Mouse (Mus musculus): Measurements from ENCODE around the gene Ptn.

The Ptn gene

GRCm38 (mm10) chr6:36809747-36810285 is at the start of gene Ptn:
TSS of gene Ptn (minus strand) at chr6:36810220.
- CTCF ChIA-PET = no interaction called here

GRCm38 (mm10) chr6:36858258-36859041 is 48.4 kb upstream of the Ptn start:
- CTCF ChIA-PET = no interaction called here

- CTCF ChIA-PET = no interaction called here
Measured at GRCm38 (mm10) chr6:36857627-36858257, 47.7 kb upstream of the Ptn start.

GRCm38 (mm10) chr6:36850422-36851129 is 40.6 kb upstream of the Ptn start:
- CTCF ChIA-PET = no interaction called here

GRCm38 (mm10) chr6:36845288-36845687 is 35.3 kb upstream of the Ptn start:
- CTCF ChIA-PET = no interaction called here

- CTCF ChIA-PET = no interaction called here
Measured at GRCm38 (mm10) chr6:36844258-36844657, 34.2 kb upstream of the Ptn start.

GRCm38 (mm10) chr6:36843031-36843488 is 33.0 kb upstream of the Ptn start:
- CTCF ChIA-PET = no interaction called here

- CTCF ChIA-PET = no interaction called here
Measured at GRCm38 (mm10) chr6:36842101-36842922, 32.3 kb upstream of the Ptn start.

- CTCF ChIA-PET = no interaction called here
Measured at GRCm38 (mm10) chr6:36841701-36842100, 31.7 kb upstream of the Ptn start.

GRCm38 (mm10) chr6:36841174-36841573 is 31.2 kb upstream of the Ptn start:
- CTCF ChIA-PET = no interaction called here

- CTCF ChIA-PET = no interaction called here
Measured at GRCm38 (mm10) chr6:36838747-36839146, 28.7 kb upstream of the Ptn start.

- CTCF ChIA-PET = no interaction called here
Measured at GRCm38 (mm10) chr6:36835351-36835750, 25.3 kb upstream of the Ptn start.

GRCm38 (mm10) chr6:36834695-36835265 is 24.8 kb upstream of the Ptn start:
- CTCF ChIA-PET = no interaction called here

GRCm38 (mm10) chr6:36832681-36833080 is 22.7 kb upstream of the Ptn start:
- CTCF ChIA-PET = no interaction called here

GRCm38 (mm10) chr6:36832207-36832606 is 22.2 kb upstream of the Ptn start:
- CTCF ChIA-PET = no interaction called here

- CTCF ChIA-PET = no interaction called here
Measured at GRCm38 (mm10) chr6:36830371-36830925, 20.4 kb upstream of the Ptn start.

GRCm38 (mm10) chr6:36819784-36820050 is 9.7 kb upstream of the Ptn start:
- CTCF ChIA-PET = no interaction called here

- CTCF ChIA-PET = no interaction called here
Measured at GRCm38 (mm10) chr6:36819019-36819783, 9.2 kb upstream of the Ptn start.

GRCm38 (mm10) chr6:36818281-36819018 is 8.4 kb upstream of the Ptn start:
- CTCF ChIA-PET = no interaction called here

GRCm38 (mm10) chr6:36816666-36817065 is 6.6 kb upstream of the Ptn start:
- CTCF ChIA-PET = no interaction called here
